Mouse (Mus musculus) stomach, embryonic 14.5 days (tissue): Measurements from ENCODE around the gene Ccl3. TPM values are rescaled to one million over a fixed set of nuclear protein-coding genes. Genes with fewer than 3 reads are reported as not detected.

Experiments
- ATAC-seq: fragments of 200-750 bp; cut with Nextera tagmentation; 2 replicates; pipeline ENCODE4 v1.8.0; 2017; ENCODE audit warnings: low read depth, moderate TSS enrichment; ENCODE audit not compliant: insufficient number of reproducible peaks, insufficient read depth, low FRiP score
- H3K27ac ChIP-seq: fragments of 300-500 bp; sonication (generic); 2 replicates; pipeline ENCODE4 v1.5.1; 2014; ENCODE audit warnings: mild to moderate bottlenecking, low read length, moderate library complexity, mixed read lengths
- H3K27me3 ChIP-seq: fragments of 300-500 bp; sonication (generic); 2 replicates; pipeline ENCODE4 v1.6.1; 2014; ENCODE audit warnings: low read length, control low read depth, mixed read lengths; ENCODE audit not compliant: control insufficient read depth, insufficient read depth
- H3K36me3 ChIP-seq: fragments of 300-500 bp; sonication (generic); 2 replicates; pipeline ENCODE4 v1.6.1; 2014; ENCODE audit warnings: mild to moderate bottlenecking, control low read depth, low read length, moderate library complexity, mixed read lengths; ENCODE audit not compliant: control insufficient read depth, insufficient read depth
- H3K4me1 ChIP-seq: fragments of 300-500 bp; sonication (generic); 2 replicates; pipeline ENCODE4 v1.6.1; 2014; ENCODE audit warnings: low read length, control low read depth, mixed read lengths; ENCODE audit not compliant: control insufficient read depth, insufficient read depth
- H3K4me2 ChIP-seq: fragments of 300-500 bp; sonication (generic); replicated peaks from 2 replicates; pipeline ENCODE4 v1.6.1; 2014; ENCODE audit warnings: low read depth, low read length, control low read depth
- H3K4me3 ChIP-seq: fragments of 300-500 bp; sonication (generic); 2 replicates; pipeline ENCODE4 v1.5.1; 2014; ENCODE audit warnings: low read depth, low read length, control low read depth
- H3K9ac ChIP-seq: fragments of 300-500 bp; sonication (generic); replicated peaks from 2 replicates; pipeline ENCODE4 v1.6.1; 2014; ENCODE audit warnings: low read depth, mild to moderate bottlenecking, control low read depth, low read length, moderate library complexity, mixed read lengths
- H3K9me3 ChIP-seq: fragments of 300-500 bp; sonication (generic); 2 replicates; pipeline ENCODE4 v1.6.1; 2016; ENCODE audit warnings: low read depth, low read length, control low read depth; ENCODE audit not compliant: control insufficient read depth
- WGBS: fragments of 180-500 bp; shearing (Covaris S2); extraction: QIAGEN DNeasy Blood & Tissue Kit; methylation state at CpG from one replicate; pipeline ENCODE4 v1.1.7; 2014; 5-methylcytosine and 5-hydroxymethylcytosine counted together
- polyA plus RNA-seq: library from polyadenylated mRNA; unstranded; fragments of >200 nt; fragmentation: Nextera tagmentation; extraction: Ambion mirVana; gene quantifications from 2 replicates; pipeline ENCODE4 v1.2.1, GENCODE M21; 2014

Ccl3 gene
- polyA plus RNA-seq = 0.46 TPM in 1 of 2 replicates, not detected in the other

DNA sequence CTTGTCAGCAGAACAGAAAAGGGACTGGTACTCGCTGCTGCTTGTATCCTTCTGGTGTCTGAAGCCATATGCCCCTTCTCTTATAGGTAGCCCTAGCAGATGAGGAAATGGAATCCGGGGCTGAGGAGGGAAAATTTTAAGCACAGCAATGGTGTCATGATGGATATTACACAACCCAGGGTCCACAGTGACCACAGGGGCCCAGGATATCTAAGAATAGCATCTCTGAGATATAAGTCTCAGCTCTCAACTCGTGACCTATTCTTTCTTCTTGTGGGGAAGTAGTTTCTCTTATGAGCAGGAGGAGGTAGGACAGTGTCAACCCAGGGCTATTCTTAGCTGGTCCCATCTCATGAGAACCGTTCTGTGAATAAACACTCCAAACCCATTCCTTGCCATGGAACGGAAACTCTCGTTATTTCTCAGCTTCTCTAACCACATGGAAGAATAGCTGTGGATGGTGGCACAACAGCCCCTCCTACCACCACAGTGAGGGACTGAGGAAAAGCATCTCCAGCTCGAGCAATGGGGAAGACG, at the start of gene Ccl3:
Gene Ccl3 (minus strand): TSS at position 51 of the 537 bp plus-strand sequence.
- no peaks in the 10 kb centered on the region for H3K36me3 ChIP-seq
- no peak for ATAC-seq

DNA sequence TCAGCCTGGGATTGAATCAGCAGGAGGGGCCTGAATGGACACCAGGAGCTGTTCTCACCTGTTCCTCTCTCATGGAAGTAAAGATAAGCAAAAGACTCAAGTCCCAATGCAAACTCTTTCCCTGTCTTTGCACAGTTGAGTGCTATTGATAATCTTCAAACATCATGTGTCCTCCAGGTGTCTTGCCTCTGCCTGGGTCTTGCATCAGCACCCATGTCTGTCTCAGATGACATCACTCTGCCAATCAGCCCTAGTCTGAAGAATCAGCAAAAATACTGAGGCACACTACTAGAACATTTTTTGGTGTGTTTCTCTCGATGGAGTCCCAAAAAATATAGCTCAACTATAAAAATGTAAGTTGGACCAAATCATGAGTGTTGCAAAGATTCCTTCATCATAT, 42.9 kb upstream of the Ccl3 start:
- no peak for ATAC-seq
- Histone ChIP-seq H3K9me3 (no peaks in the 10 kb centered on the region), H3K36me3 (no peaks in the 10 kb centered on the region), H3K4me2 (no peak overlapping the region), H3K9ac (no peak overlapping the region), H3K4me3 (no peak overlapping the region), H3K27me3 (no peaks in the 10 kb centered on the region), H3K27ac (no peak overlapping the region), H3K4me1 (no peaks in the 10 kb centered on the region)
- 64% methylated on average over 1 of the region's 1 CpGs for WGBS

More for the DNA sequence above, at the start of gene Ccl3:
- H3K27me3 ChIP-seq = no peaks in the 10 kb centered on the region
- H3K9ac ChIP-seq = no peak within 1 kb of the TSS
- no peak within 1 kb of the TSS for H3K27ac ChIP-seq
- no peak within 1 kb of the TSS for H3K4me3 ChIP-seq
- WGBS = 78% methylated on average over 8 of the region's 8 CpGs
- no peaks in the 10 kb centered on the region for H3K9me3 ChIP-seq
- no peak within 1 kb of the TSS for H3K4me2 ChIP-seq
- H3K4me1 ChIP-seq = no peaks in the 10 kb centered on the region

DNA sequence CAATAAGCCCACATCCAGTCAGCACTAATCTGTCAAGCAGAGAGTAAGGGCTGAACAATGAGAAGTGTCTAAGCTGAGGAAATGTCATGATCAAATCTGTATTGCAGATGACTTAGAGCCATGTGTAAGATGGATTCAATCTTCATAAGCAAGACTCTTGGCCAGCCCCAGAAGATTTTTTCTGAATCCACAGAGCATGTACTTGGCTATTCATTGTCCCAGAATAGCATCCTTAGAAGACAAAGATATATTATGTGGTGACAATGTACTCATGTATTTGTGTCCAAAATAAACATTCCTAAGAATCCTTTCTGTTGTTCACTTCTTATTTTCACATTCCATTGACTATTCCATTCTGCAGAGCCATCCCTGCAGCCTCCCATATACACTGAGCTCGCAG, 40.8 kb upstream of the Ccl3 start:
- Histone ChIP-seq H3K9me3 (no peaks in the 10 kb centered on the region), H3K36me3 (no peaks in the 10 kb centered on the region), H3K4me3 (no peak overlapping the region), H3K4me1 (no peaks in the 10 kb centered on the region), H3K27me3 (no peaks in the 10 kb centered on the region), H3K9ac (no peak overlapping the region), H3K27ac (no peak overlapping the region), H3K4me2 (no peak overlapping the region)
- WGBS = 79% methylated on average over 1 of the region's 1 CpGs
- no peak for ATAC-seq

DNA sequence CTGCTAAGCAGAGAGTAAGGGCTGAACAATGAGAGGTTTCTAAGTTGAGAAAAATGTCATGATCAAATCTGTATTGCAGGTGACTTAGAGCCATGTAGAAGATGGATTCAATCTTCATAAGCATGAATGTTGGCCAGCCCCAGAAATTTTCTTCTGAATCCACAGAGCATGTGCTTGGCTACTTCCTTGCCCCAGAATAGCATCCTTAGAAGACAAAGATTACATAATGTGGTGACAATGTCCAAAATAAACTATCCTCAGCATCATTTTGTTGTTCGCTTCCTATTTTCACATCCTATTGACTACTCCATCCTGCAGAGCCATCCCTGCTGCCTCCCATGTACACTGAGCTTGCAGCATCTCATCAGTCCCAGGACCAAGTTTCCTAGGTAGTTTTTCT, 26.5 kb upstream of the Ccl3 start:
- 94% methylated on average over 1 of the region's 1 CpGs for WGBS
- H3K9ac ChIP-seq = no peak overlapping the region
- ATAC-seq = no peak
- H3K9me3 ChIP-seq = no peaks in the 10 kb centered on the region
- H3K4me2 ChIP-seq = no peak overlapping the region
- no peak overlapping the region for H3K4me3 ChIP-seq
- no peaks in the 10 kb centered on the region for H3K36me3 ChIP-seq
- no peaks in the 10 kb centered on the region for H3K27me3 ChIP-seq
- no peak overlapping the region for H3K27ac ChIP-seq
- no peaks in the 10 kb centered on the region for H3K4me1 ChIP-seq

DNA sequence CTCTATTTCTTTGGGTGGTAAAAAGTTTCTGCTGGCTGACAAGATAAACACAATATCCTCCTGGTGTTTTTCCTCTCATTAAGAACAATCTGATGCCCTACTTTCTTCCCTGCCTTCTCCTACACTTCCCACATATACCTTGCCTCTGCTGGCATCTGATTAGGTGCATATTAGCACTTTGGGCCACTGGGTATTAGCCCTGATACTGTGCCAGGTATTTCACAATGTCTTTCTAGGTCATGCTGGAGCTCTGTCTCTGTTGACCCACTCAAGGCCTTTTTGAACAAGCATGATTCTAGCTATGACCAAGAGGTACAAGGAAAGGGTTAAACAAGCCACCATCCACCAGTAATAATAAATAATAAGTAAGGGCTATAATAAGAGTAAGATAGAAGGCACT, 22.6 kb upstream of the Ccl3 start:
- Histone ChIP-seq H3K4me2 (no peak overlapping the region), H3K27ac (no peak overlapping the region), H3K27me3 (no peaks in the 10 kb centered on the region), H3K9me3 (no peaks in the 10 kb centered on the region), H3K36me3 (no peaks in the 10 kb centered on the region), H3K9ac (no peak overlapping the region), H3K4me3 (no peak overlapping the region), H3K4me1 (no peaks in the 10 kb centered on the region)
- ATAC-seq = no peak

DNA sequence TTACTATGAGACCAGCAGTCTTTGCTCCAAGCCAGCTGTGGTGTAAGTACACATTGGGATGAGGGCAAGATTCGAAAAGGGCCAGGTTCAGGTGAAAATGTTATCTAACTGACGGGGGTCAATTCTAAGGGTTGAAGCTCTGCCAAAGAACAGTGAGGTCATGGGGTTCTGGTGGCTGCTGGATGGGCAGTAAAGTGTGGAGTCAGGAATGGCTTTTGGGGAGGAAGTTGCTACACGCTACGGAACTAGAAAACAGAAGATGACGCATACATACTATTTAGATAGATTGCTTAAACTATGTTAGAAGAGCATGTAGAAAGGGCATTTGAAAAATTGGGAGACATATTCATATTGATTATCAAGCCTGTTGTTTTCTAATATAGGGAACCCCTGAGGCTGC, 14.4 kb upstream of the Ccl3 start:
- ATAC-seq = no peak
- no peak overlapping the region for H3K27ac ChIP-seq
- no peak overlapping the region for H3K9ac ChIP-seq
- H3K4me3 ChIP-seq = no peak overlapping the region
- H3K36me3 ChIP-seq = no peaks in the 10 kb centered on the region
- H3K4me2 ChIP-seq = no peak overlapping the region
- no peaks in the 10 kb centered on the region for H3K9me3 ChIP-seq
- 54% methylated on average over 5 of the region's 5 CpGs for WGBS
- H3K27me3 ChIP-seq = no peaks in the 10 kb centered on the region
- H3K4me1 ChIP-seq = no peaks in the 10 kb centered on the region

DNA sequence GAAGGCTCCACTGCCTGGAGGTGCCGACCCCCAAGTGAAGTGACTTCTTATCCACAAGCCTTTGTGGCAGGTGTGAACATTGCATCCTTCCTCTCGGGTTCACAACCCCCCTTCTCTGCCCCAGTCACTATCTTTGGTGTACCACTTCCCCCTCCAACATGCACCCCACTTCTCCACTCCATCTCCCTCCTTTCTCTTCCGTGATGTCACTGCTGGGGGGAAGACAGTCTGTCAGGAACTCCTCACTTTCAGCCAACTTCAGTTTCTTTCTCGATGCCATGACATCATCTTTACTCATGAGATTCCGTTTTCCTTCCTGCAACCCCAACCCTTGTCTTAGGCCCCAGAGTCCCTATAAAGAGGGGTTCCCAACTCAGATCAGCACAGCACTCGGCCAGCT, 13.0 kb upstream of the Ccl3 start, which contains the start of gene Ccl4:
Gene Ccl4 (plus strand): TSS at position 381 of the 400 bp plus-strand sequence.
- Histone ChIP-seq H3K36me3 (no peaks in the 10 kb centered on the region), H3K27me3 (no peaks in the 10 kb centered on the region)
- 76% methylated on average over 6 of the region's 6 CpGs for WGBS

DNA sequence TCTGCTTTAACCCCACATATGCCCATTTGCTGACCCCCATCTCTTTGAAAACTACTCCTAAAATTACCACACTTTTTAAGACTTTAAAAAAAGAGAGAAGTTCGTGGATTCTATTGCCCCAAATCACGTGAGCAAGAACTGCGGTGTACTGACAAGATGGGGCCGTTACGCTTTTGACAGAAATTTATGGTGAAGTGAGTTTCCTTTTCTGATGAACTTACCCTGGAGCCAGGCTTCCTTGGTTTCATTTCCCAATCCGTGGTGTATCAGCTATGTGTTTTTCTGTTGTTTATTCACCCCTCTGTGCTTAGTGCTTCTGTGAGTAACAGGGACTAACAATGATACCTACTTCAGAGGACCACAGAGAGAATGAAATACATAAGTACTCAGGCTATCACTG, 9.6 kb upstream of the Ccl3 start:
- Histone ChIP-seq H3K4me1 (no peaks in the 10 kb centered on the region), H3K36me3 (no peaks in the 10 kb centered on the region), H3K9me3 (no peaks in the 10 kb centered on the region), H3K9ac (no peak overlapping the region), H3K4me2 (no peak overlapping the region), H3K27ac (no peak overlapping the region), H3K27me3 (no peaks in the 10 kb centered on the region), H3K4me3 (no peak overlapping the region)
- WGBS = 74% methylated on average over 6 of the region's 6 CpGs
- ATAC-seq = no peak

More for the DNA sequence above, 13.0 kb upstream of the Ccl3 start, which contains the start of gene Ccl4:
- no peak within 1 kb of the TSS for H3K4me3 ChIP-seq
- no peaks in the 10 kb centered on the region for H3K9me3 ChIP-seq
- H3K27ac ChIP-seq = no peak within 1 kb of the TSS
- no peaks in the 10 kb centered on the region for H3K4me1 ChIP-seq
- H3K4me2 ChIP-seq = no peak within 1 kb of the TSS
- no peak within 1 kb of the TSS for H3K9ac ChIP-seq
- ATAC-seq = no peak

DNA sequence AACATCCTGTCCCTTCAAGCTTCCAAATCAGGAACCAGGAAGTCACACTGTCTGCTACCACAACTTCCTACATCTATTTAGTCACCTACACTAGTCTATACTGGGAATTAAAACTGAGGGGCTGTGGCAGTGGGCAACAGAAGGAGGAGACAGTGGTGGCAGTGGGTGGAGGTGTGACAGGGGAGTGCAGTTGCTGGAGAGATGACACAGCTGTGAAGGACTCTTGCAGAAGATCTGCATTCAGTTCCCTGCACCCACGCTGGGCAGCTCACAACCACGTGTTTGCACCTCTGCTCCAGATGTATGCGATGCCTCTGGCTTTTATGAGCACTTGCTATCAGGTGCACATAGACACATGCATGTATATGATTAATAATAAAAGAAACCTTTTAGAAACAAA, 8.4 kb upstream of the Ccl3 start:
- no peak overlapping the region for H3K4me3 ChIP-seq
- H3K36me3 ChIP-seq = no peaks in the 10 kb centered on the region
- no peak overlapping the region for H3K27ac ChIP-seq
- H3K4me2 ChIP-seq = no peak overlapping the region
- no peak for ATAC-seq
- no peaks in the 10 kb centered on the region for H3K4me1 ChIP-seq
- no peaks in the 10 kb centered on the region for H3K9me3 ChIP-seq
- H3K9ac ChIP-seq = no peak overlapping the region
- no peaks in the 10 kb centered on the region for H3K27me3 ChIP-seq
- WGBS = 72% methylated on average over 3 of the region's 3 CpGs
